Mouse (Mus musculus): Measurements from ENCODE around the gene Sec61g. TPM values are rescaled to one million over a fixed set of nuclear protein-coding genes. Genes with fewer than 3 reads are reported as not detected.

Sec61g gene
- polyA plus RNA-seq (2014; fragmentation: Illumina TruSeq; extraction: RNeasy Lipid Tissue Mini Kit (QIAGEN cat#74804); ENCODE audit: low read depth, low replicate concordance): 14.2 TPM

DNA sequence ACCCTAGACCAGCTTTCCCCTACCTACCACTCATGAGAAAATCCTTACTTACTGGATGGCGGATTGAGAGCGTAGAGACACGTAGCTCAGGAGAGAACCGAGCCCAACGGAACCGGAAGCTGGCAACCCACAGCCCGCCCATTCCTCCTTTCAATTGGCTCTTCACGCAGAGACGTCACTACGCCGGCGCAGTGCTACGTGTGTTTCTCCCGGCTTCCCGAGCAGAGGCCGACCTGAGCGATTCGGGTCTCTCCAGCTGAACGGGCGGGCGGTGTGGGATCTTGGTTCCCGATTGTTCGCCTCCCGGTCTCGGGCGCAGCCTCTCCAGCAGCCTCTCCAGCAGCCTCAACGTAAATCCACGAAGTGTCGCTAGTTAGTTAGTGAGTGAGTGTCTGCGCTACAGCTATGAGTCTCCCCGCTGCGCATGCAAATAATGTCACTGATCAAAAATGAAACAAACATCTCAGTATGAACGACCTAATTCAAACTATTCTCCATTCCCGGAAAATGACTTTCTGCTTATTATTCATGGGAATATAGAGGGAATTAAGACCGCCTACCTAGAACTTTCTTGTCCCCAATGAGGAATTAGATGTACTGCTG lies at the start of gene Sec61g:
Gene Sec61g (minus strand): TSS at position 433 of the 603 bp plus-strand sequence.

Other genes starting within 250 kb of the Sec61g start
- gene Egfr, start 243.7 kb upstream of the Sec61g start, polyA plus RNA-seq (2014; fragmentation: Illumina TruSeq; extraction: RNeasy Lipid Tissue Mini Kit (QIAGEN cat#74804); ENCODE audit: low read depth, low replicate concordance): 23.9 TPM